Mouse (Mus musculus) left cerebral cortex, postnatal 25 days (tissue): ENCODE measurements around the gene Exosc2. TPM values are rescaled to one million over a fixed set of nuclear protein-coding genes. Genes with fewer than 3 reads are reported as not detected.

Experiments used
- DNase-seq, 2 experiments: peaks; one replicate each; pipeline ENCODE4 v3.0.0; 2022; ENCODE audit warnings: low spot score in 2 of 2, mixed read lengths in 1 of 2
- intact Hi-C: fragments of 180-260 bp; cut with DNase I; formaldehyde crosslinking; loops from one replicate; pipeline ENCODE4 v1.15.1; 2025
- total RNA-seq, 2 experiments: library from RNA; stranded (reverse); gene quantifications; 2 replicates each; pipeline ENCODE4 v1.2.3; 2021

The Exosc2 gene
- total RNA-seq, 2 experiments from 2014 or later: 22.0 to 22.5 TPM

DNA sequence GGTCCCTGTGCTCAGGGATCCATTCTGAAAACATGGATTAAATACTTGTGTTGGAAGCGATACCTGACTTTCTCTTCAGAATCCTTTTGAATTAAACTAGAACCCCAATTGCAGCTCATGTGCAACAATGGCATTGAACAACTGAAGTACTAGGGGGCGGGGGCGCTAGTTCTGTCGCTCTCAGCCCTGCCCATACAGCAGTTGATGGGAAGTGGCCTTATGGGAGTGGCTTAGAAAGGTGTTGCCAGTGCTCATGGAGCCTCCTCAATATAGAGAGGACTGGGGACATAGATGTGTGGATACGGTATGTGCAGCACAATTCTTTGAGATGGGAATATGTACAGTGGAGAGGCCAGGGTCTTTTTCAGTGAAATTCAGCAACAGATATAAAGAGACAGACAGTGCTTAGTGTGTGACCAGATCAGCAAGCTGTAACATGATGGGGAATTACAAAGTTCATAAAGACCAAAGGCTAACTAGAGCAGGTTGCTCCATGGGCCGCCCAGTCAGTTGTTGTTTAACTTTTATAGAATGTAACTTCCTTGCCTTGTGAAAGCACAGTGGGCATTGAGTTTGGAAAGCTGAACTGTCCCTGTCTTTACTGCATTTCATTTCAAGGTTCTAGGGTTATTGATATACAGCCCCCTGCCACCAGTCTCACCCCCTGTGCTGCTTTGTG, 48.8 kb downstream of the Exosc2 start:
- DNase-seq: no peak
- intact Hi-C loops: no loop called here

- DNase-seq: no peak
- intact Hi-C loops: no loop called here
Measured at GRCm38 (mm10) chr2:31719944-31720343, 49.4 kb downstream of the Exosc2 start.

DNA sequence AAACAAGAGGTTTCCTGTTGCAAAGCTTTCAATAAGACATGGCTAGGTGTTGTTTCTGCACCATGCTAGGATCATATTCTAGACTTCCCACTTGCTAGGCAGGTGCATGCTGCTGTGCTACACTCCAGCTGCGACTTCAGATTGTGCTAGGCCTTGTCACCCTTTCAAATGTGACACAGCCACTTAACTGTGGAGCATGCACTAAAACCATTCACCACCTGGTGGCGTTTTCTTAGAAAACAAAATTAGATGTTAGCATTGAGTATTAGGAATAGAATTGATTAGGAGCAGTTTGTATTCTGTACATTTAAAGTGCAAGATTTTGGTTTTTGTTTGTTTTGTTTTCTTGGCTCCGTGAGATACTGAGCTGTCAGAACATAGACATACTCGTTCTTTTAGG, 50.3 kb downstream of the Exosc2 start:
- intact Hi-C loops: no loop called here
- DNase-seq: no peak

GRCm38 (mm10) chr2:31724730-31725490, 54.4 kb downstream of the Exosc2 start:
- intact Hi-C loops: loop anchor here (5.0 kb wide), 1 partner anchor 42 kb away; no protein-coding TSS in a partner anchor
- DNase-seq: no peak

DNA sequence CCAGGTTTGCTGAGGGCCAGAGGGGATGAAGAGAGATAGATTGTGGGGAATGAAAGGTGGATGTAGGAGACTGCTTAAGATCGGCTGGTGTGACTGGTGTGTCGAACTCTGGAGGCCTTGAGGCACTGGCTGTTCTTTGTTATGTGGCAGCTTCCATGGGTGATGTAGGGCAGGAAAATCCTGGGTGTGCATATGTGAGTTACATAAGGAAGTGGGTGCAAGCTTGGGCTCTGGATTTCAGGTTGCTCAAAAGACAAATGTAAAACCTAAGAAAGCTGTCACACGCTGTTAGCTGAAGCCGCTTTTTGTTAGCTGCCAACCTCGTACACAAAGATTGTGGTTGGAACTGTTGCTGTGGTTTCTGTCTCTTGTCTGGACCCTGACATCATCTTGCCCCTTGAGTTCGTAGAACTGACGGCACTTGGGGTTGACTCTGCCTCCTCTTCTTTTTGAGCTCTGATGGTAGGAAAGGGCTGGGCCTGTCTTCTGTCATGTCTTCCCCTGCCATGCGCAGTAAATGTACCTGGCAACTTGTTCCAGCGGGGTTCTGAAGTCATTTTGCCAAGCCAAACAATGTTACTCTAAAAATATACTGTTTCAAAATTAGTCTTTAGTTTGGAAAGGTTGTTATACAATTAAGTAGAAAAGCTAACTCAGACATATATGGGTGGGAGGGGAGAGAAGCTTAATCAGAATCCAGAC, 57.2 kb downstream of the Exosc2 start:
- intact Hi-C loops: loop anchor here (5.0 kb wide), 1 partner anchor 40 kb away; no protein-coding TSS in a partner anchor
- peak in 1 of 2 experiments; percentile 77 for DNase-seq

DNA sequence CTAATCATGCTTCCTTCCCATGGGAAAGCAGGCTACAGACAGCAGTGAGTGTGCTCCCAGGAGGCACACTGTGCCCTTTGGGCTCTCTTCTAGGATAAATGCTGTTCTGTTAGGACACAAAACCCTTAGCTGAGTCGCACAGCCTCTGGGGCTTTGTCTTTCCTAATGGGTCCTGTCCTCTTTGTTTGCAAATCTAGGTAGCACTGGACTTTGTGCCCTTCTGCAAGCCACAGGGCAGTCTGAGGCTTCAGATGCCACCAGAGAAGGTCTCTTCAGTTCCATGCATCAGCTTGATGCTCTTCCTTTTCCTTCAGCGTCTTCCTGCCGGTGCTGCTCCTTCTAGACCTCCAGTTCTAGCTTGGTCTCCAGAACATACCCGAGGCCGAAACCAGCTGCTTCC, 60.1 kb downstream of the Exosc2 start:
- DNase-seq: no peak
- intact Hi-C loops: no loop called here

Other genes starting within 250 kb of the Exosc2 start
- 10 to 100 TPM; 16.1 to 16.8 TPM for gene Ass1, start 200.5 kb upstream of the Exosc2 start, total RNA-seq
- gene Fubp3, start 98.1 kb upstream of the Exosc2 start, total RNA-seq: 10 to 100 TPM; 42.4 to 43.1 TPM
- under 1 TPM; 0.14 to 0.46 TPM for gene Prdm12, start 30.7 kb upstream of the Exosc2 start, total RNA-seq
- gene Abl1, start 17.7 kb downstream of the Exosc2 start, total RNA-seq: 10 to 100 TPM; 35.5 to 43.7 TPM
- gene Qrfp, start 139.9 kb downstream of the Exosc2 start, total RNA-seq: not detected
- 10 to 100 TPM in 1 of 2 experiments, 1 to 10 TPM in 1; 9.1 to 10.4 TPM for gene Fibcd1, start 175.3 kb downstream of the Exosc2 start, total RNA-seq
- 1 to 10 TPM; 7.6 to 8.7 TPM for gene Lamc3, start 216.6 kb downstream of the Exosc2 start, total RNA-seq